Mouse (Mus musculus): ENCODE measurements around the gene Sufu. TPM values are rescaled to one million over a fixed set of nuclear protein-coding genes. Genes with fewer than 3 reads are reported as not detected.

Gene Sufu
- total RNA-seq, 1 experiment from 2014 or later: 21.3 TPM

- ATAC-seq (ENCODE audit: extremely low read depth, insufficient number of reproducible peaks, low FRiP score, poor library complexity, severe bottlenecking): peak; percentile 32; the same call in 1 of the 2 replicates
Observed at GRCm38 (mm10) chr19:46454126-46454880, 57.6 kb downstream of the Sufu start.

- no peak for ATAC-seq (ENCODE audit: extremely low read depth, insufficient number of reproducible peaks, low FRiP score, poor library complexity, severe bottlenecking)
Observed at GRCm38 (mm10) chr19:46455032-46455431, 58.3 kb downstream of the Sufu start.

- no peak for ATAC-seq (ENCODE audit: extremely low read depth, insufficient number of reproducible peaks, low FRiP score, poor library complexity, severe bottlenecking)
Observed at GRCm38 (mm10) chr19:46455556-46455955, 58.9 kb downstream of the Sufu start.

GRCm38 (mm10) chr19:46456018-46456735 is 59.5 kb downstream of the Sufu start:
- ATAC-seq (ENCODE audit: extremely low read depth, insufficient number of reproducible peaks, low FRiP score, poor library complexity, severe bottlenecking): no peak

GRCm38 (mm10) chr19:46457798-46458197 is 61.1 kb downstream of the Sufu start:
- ATAC-seq (ENCODE audit: extremely low read depth, insufficient number of reproducible peaks, low FRiP score, poor library complexity, severe bottlenecking): no peak

GRCm38 (mm10) chr19:46459256-46459655 is 62.6 kb downstream of the Sufu start:
- no peak for ATAC-seq (ENCODE audit: extremely low read depth, insufficient number of reproducible peaks, low FRiP score, poor library complexity, severe bottlenecking)

- no peak for ATAC-seq (ENCODE audit: extremely low read depth, insufficient number of reproducible peaks, low FRiP score, poor library complexity, severe bottlenecking)
Observed at GRCm38 (mm10) chr19:46459889-46460288, 63.2 kb downstream of the Sufu start.

GRCm38 (mm10) chr19:46462574-46462973 is 65.9 kb downstream of the Sufu start:
- no peak for ATAC-seq (ENCODE audit: extremely low read depth, insufficient number of reproducible peaks, low FRiP score, poor library complexity, severe bottlenecking)

- no peak for ATAC-seq (ENCODE audit: extremely low read depth, insufficient number of reproducible peaks, low FRiP score, poor library complexity, severe bottlenecking)
Observed at GRCm38 (mm10) chr19:46463446-46463845, 66.8 kb downstream of the Sufu start.

GRCm38 (mm10) chr19:46466160-46466559 is 69.5 kb downstream of the Sufu start:
- ATAC-seq (ENCODE audit: extremely low read depth, insufficient number of reproducible peaks, low FRiP score, poor library complexity, severe bottlenecking): peak; percentile 69

- peak; percentile 68 for ATAC-seq (ENCODE audit: extremely low read depth, insufficient number of reproducible peaks, low FRiP score, poor library complexity, severe bottlenecking)
Observed at GRCm38 (mm10) chr19:46467051-46467503, 70.4 kb downstream of the Sufu start.

GRCm38 (mm10) chr19:46470364-46471240 is 73.9 kb downstream of the Sufu start:
- ATAC-seq (ENCODE audit: extremely low read depth, insufficient number of reproducible peaks, low FRiP score, poor library complexity, severe bottlenecking): no peak

- ATAC-seq (ENCODE audit: extremely low read depth, insufficient number of reproducible peaks, low FRiP score, poor library complexity, severe bottlenecking): no peak
Observed at GRCm38 (mm10) chr19:46471324-46472093, 74.8 kb downstream of the Sufu start.

GRCm38 (mm10) chr19:46477432-46477845 is 80.7 kb downstream of the Sufu start:
- no peak for ATAC-seq (ENCODE audit: extremely low read depth, insufficient number of reproducible peaks, low FRiP score, poor library complexity, severe bottlenecking)

- ATAC-seq (ENCODE audit: extremely low read depth, insufficient number of reproducible peaks, low FRiP score, poor library complexity, severe bottlenecking): no peak
Observed at GRCm38 (mm10) chr19:46478242-46478641, 81.5 kb downstream of the Sufu start.

GRCm38 (mm10) chr19:46478826-46479225 is 82.1 kb downstream of the Sufu start:
- no peak for ATAC-seq (ENCODE audit: extremely low read depth, insufficient number of reproducible peaks, low FRiP score, poor library complexity, severe bottlenecking)

- no peak for ATAC-seq (ENCODE audit: extremely low read depth, insufficient number of reproducible peaks, low FRiP score, poor library complexity, severe bottlenecking)
Observed at GRCm38 (mm10) chr19:46479306-46480075, 82.8 kb downstream of the Sufu start.

Measured in neutrophil, adult 5-6 weeks (primary cell).